ENCODE assay signal across 24 mouse cellular contexts in the genomic region with DNA sequence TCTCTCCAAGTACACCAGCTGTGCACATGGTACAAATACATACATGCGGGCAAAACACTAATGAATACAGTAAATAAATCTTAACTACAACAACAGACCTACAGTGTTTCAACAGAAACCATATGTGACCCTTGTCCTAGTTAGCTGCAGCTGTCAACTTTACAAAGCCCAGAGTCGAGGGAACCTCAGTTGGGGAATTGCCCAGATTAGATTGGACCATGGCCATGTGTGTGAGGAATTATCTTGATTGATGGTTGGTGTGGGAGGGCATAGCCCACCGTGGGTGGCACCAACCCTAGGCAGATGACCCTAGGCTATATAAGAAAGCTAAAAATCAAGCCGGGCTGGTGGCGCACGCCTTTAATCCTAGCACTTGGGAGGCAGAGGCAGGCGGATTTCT. TPM values are rescaled to one million over a fixed set of nuclear protein-coding genes. Genes with fewer than 3 reads are reported as not detected.
A peak's percentile ranks its signal among the peaks of the same experiment; 100 is the strongest.
DNase-seq lines count a peak whose midpoint lies in the region; ATAC-seq and TF ChIP-seq lines count a peak whose summit lies in the region.
"Had no signal": no experiment of that assay in that cellular context is flagged by ENCODE, and none has a peak within 500 bp of the region (broad histone marks: within the 10 kb centered on the region; RNA-seq: fewer than 3 reads in every experiment).

No protein-coding gene starts in this region.

- no peak overlapping the region for H3K4me3 ChIP-seq in heart, postnatal 0 days (ENCODE audit: low read depth, low read length)
- H3K4me3 ChIP-seq in brown adipose tissue, adult 24 weeks (ENCODE audit: insufficient read depth, low read depth, low read length): no peak overlapping the region
- H3K4me3 ChIP-seq: embryonic facial prominence, embryonic 12.5 days; forebrain, embryonic 15.5 days; heart, embryonic 10.5 days; layer of hippocampus, adult 2 months; liver, embryonic 15.5 days; stomach, embryonic 15.5 days had no signal

- no peak overlapping the region for H3K4me2 ChIP-seq in heart, postnatal 0 days (ENCODE audit: low read depth, low read length)
- H3K4me2 ChIP-seq: embryonic facial prominence, embryonic 12.5 days; forebrain, embryonic 15.5 days; liver, embryonic 15.5 days; midbrain, embryonic 11.5 days; stomach, embryonic 15.5 days had no signal

- no peak; the same call in 1 of the 2 replicates for ATAC-seq in heart, postnatal 0 days (ENCODE audit: insufficient read depth, low read depth)
- ATAC-seq: forebrain, embryonic 15.5 days; hindbrain, postnatal 0 days; intestine, embryonic 16.5 days; lung, postnatal 0 days had no signal

- peaks cover 6% of the 10 kb centered on the region for H3K4me1 ChIP-seq in heart, postnatal 0 days (ENCODE audit: control insufficient read depth, insufficient read depth)
- peaks cover 4% of the 10 kb centered on the region for H3K4me1 ChIP-seq in brown adipose tissue, adult 24 weeks (ENCODE audit: control insufficient read depth, insufficient read depth, insufficient read length, low read length)

- no peak for DNase-seq in heart, postnatal 0 days (ENCODE audit: low spot score)
- DNase-seq in heart, adult 11 months: no peak
- peak; percentile 17 for DNase-seq in lung, postnatal 10 days
- DNase-seq in lung, postnatal 4 days: no peak
- DNase-seq in thymus, postnatal 0 days (ENCODE audit: low spot score): no peak
- no peak for DNase-seq in urinary bladder, postnatal 14 days (ENCODE audit: low spot score)
- DNase-seq: adrenal gland, adult 8-10 months; cerebellum, adult 9-10 months; gastrocnemius, postnatal 36 days; kidney, adult 9 months; kidney, postnatal 14 days; layer of hippocampus, postnatal 36 days; thymus, postnatal 4 days had no signal

- TF ChIP-seq CTCF in heart, postnatal 0 days (IDR thresholded peaks at IDR 0.05; ENCODE audit: low read depth): no peak

- no peak overlapping the region for H3K9ac ChIP-seq in heart, postnatal 0 days (replicated peaks; ENCODE audit: low read depth, low read length)
- H3K9ac ChIP-seq: embryonic facial prominence, embryonic 12.5 days; forebrain, embryonic 15.5 days; liver, embryonic 15.5 days; stomach, embryonic 15.5 days had no signal

- no peak for TF ChIP-seq EP300 in heart, postnatal 0 days (IDR thresholded peaks at IDR 0.05; ENCODE audit: low read depth)

- peak overlapping the region; percentile 17; the same call in 1 of the 2 replicates for H3K27ac ChIP-seq in heart, postnatal 0 days (ENCODE audit: low read depth)
- H3K27ac ChIP-seq in brown adipose tissue, adult 24 weeks (replicated peaks; ENCODE audit: low read depth, low read length): peak overlapping the region; percentile 47; the same call in 1 of the 2 replicates
- H3K27ac ChIP-seq: forebrain, embryonic 15.5 days; heart, embryonic 10.5 days; hindbrain, postnatal 0 days; layer of hippocampus, adult 2 months; liver, embryonic 15.5 days; stomach, embryonic 15.5 days had no signal

- 83% methylated on average over 7 of the region's 7 CpGs for WGBS in heart, postnatal 0 days

- no peaks in the 10 kb centered on the region for H3K27me3 ChIP-seq in heart, postnatal 0 days (ENCODE audit: control insufficient read depth, insufficient read depth, low read length)
- H3K27me3 ChIP-seq: embryonic facial prominence, embryonic 12.5 days; forebrain, embryonic 15.5 days; liver, embryonic 15.5 days; stomach, embryonic 15.5 days had no signal

- no peaks in the 10 kb centered on the region for H3K9me3 ChIP-seq in heart, postnatal 0 days (replicated peaks; ENCODE audit: control insufficient read depth, low read length)
- H3K9me3 ChIP-seq: embryonic facial prominence, embryonic 12.5 days; forebrain, embryonic 15.5 days; heart, embryonic 10.5 days; liver, embryonic 15.5 days; stomach, embryonic 15.5 days had no signal

- H3K36me3 ChIP-seq in heart, postnatal 0 days (replicated peaks; ENCODE audit: control insufficient read depth, insufficient read depth, low read length): peaks cover 82% of the 10 kb centered on the region

RNA-seq across cellular contexts. Expression of a gene that starts 5.8 kb away (rescaled TPM):
- total RNA-seq in heart, postnatal 0 days (2014; rRNA removed; ENCODE audit: low replicate concordance): 157 and 250 TPM in 2 replicates
- polyA plus RNA-seq in heart, postnatal 0 days (2015; fragmentation: Nextera tagmentation; extraction: Ambion mirVana): 155 and 161 TPM in 2 replicates
- 185 and 215 TPM in 2 replicates for polyA plus RNA-seq in brown adipose tissue, adult 24 weeks (2012; ENCODE audit: insufficient read depth, insufficient read length, missing spikeins)
- polyA plus RNA-seq in thymus, postnatal 0 days (2015; fragmentation: Nextera tagmentation; extraction: Ambion mirVana): 73.9 and 74.0 TPM in 2 replicates

RNA-seq across cellular contexts. Expression of a gene that starts 15.6 kb away (rescaled TPM):
- total RNA-seq in heart, postnatal 0 days (2014; rRNA removed; ENCODE audit: low replicate concordance): 119 and 129 TPM in 2 replicates
- 116 and 119 TPM in 2 replicates for polyA plus RNA-seq in heart, postnatal 0 days (2015; fragmentation: Nextera tagmentation; extraction: Ambion mirVana)
- 49.0 and 61.8 TPM in 2 replicates for polyA plus RNA-seq in brown adipose tissue, adult 24 weeks (2012; ENCODE audit: insufficient read depth, insufficient read length, missing spikeins)
- polyA plus RNA-seq in thymus, postnatal 0 days (2015; fragmentation: Nextera tagmentation; extraction: Ambion mirVana): 93.2 and 103 TPM in 2 replicates

RNA-seq across cellular contexts. Expression of a gene that starts 49.7 kb away (rescaled TPM):
- total RNA-seq in heart, postnatal 0 days (2014; rRNA removed; ENCODE audit: low replicate concordance): 53.4 and 87.3 TPM in 2 replicates
- polyA plus RNA-seq in heart, postnatal 0 days (2015; fragmentation: Nextera tagmentation; extraction: Ambion mirVana): 63.9 and 68.1 TPM in 2 replicates
- polyA plus RNA-seq in brown adipose tissue, adult 24 weeks (2012; ENCODE audit: insufficient read depth, insufficient read length, missing spikeins): 25.1 and 29.6 TPM in 2 replicates
- 69.2 and 75.0 TPM in 2 replicates for polyA plus RNA-seq in thymus, postnatal 0 days (2015; fragmentation: Nextera tagmentation; extraction: Ambion mirVana)

RNA-seq across cellular contexts. Expression of a gene that starts 50.0 kb away (rescaled TPM):
- 148 and 174 TPM in 2 replicates for total RNA-seq in heart, postnatal 0 days (2014; rRNA removed; ENCODE audit: low replicate concordance)
- polyA plus RNA-seq in heart, postnatal 0 days (2015; fragmentation: Nextera tagmentation; extraction: Ambion mirVana): 101 and 102 TPM in 2 replicates
- 73.4 and 75.2 TPM in 2 replicates for polyA plus RNA-seq in brown adipose tissue, adult 24 weeks (2012; ENCODE audit: insufficient read depth, insufficient read length, missing spikeins)
- polyA plus RNA-seq in thymus, postnatal 0 days (2015; fragmentation: Nextera tagmentation; extraction: Ambion mirVana): 115 and 123 TPM in 2 replicates
